Mouse (Mus musculus): ENCODE measurements around the gene Snx33. TPM values are rescaled to one million over a fixed set of nuclear protein-coding genes. Genes with fewer than 3 reads are reported as not detected.
"Not testable (repeated sequence)": the region's sequence is repeated elsewhere in the genome, so short reads cannot be mapped to it uniquely, and the experiment has no call there.

Snx33 gene
- polyA plus RNA-seq, 1 experiment from 2014 or later: 2.1 TPM

DNA sequence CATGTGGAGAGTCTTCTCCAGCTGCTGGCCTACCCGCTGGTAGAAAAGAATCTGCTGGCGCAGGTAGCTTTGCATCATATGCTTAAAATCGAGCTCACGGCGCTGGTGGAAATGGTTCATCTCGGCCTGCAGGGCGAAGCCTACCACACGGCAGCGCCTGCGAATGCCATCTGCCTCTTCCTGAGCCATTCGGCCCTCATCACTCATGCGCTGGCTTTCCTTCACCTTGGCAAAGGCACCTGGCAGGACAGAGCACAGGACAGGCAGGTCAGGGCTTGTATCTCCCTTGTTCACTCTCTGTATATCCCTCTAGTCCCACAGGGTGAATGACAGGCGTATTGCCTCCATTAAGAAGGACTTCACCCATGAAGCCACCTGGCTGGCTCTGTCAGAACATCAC is 9.7 kb downstream of the Snx33 start:
- Histone ChIP-seq H3K4me2 (replicated peaks) (no peak overlapping the region), H3K9ac (no peak overlapping the region), H3K27me3 (ENCODE audit: control insufficient read depth, insufficient read depth, low read length) (no peaks in the 10 kb centered on the region), H3K36me3 (replicated peaks; ENCODE audit: control insufficient read depth, insufficient read depth) (0 out of 2 replicates have a peak, but pooled peaks cover 3% of the 10 kb centered on the region), H3K4me3 (replicated peaks; ENCODE audit: low read length) (no peak overlapping the region), H3K27ac (no peak overlapping the region), H3K4me1 (replicated peaks; ENCODE audit: control insufficient read depth, insufficient read depth, low read length) (no peaks in the 10 kb centered on the region), H3K9me3 (ENCODE audit: control insufficient read depth, low read length) (no peaks in the 10 kb centered on the region)
- WGBS: 95% methylated on average over 13 of the region's 13 CpGs
- no peak for ATAC-seq (ENCODE audit: low FRiP score)
- no peak for DNase-seq (ENCODE audit: low spot score)

DNA sequence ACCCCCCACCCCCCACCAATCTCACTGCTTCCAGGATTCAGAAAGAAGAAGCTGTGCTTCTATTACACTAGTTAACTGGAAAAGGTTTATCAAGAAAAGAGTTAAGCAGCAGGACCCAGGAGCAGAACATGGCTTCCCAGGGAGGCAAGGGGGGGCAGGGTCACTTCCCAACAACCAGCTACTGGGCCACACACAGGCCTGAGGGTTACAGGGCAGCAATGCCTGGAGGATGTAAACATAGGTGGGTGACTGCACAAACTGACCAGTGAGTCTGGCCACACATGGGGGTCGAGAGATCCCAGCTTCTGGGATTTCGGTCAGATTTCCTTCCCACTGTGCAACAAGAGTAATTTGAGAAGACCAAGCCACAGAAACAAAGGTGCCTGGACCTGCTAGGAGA is 11.0 kb downstream of the Snx33 start:
- ATAC-seq (ENCODE audit: low FRiP score) (no peak), DNase-seq (ENCODE audit: low spot score) (no peak)
- Histone ChIP-seq H3K4me2 (replicated peaks) (no peak overlapping the region), H3K27me3 (ENCODE audit: control insufficient read depth, insufficient read depth, low read length) (no peaks in the 10 kb centered on the region), H3K4me3 (replicated peaks; ENCODE audit: low read length) (no peak overlapping the region), H3K9ac (no peak overlapping the region), H3K9me3 (ENCODE audit: control insufficient read depth, low read length) (no peaks in the 10 kb centered on the region), H3K4me1 (replicated peaks; ENCODE audit: control insufficient read depth, insufficient read depth, low read length) (no peaks in the 10 kb centered on the region), H3K36me3 (replicated peaks; ENCODE audit: control insufficient read depth, insufficient read depth) (0 out of 2 replicates have a peak, but pooled peaks cover 3% of the 10 kb centered on the region), H3K27ac (no peak overlapping the region)
- WGBS: 57% methylated on average over 2 of the region's 2 CpGs

DNA sequence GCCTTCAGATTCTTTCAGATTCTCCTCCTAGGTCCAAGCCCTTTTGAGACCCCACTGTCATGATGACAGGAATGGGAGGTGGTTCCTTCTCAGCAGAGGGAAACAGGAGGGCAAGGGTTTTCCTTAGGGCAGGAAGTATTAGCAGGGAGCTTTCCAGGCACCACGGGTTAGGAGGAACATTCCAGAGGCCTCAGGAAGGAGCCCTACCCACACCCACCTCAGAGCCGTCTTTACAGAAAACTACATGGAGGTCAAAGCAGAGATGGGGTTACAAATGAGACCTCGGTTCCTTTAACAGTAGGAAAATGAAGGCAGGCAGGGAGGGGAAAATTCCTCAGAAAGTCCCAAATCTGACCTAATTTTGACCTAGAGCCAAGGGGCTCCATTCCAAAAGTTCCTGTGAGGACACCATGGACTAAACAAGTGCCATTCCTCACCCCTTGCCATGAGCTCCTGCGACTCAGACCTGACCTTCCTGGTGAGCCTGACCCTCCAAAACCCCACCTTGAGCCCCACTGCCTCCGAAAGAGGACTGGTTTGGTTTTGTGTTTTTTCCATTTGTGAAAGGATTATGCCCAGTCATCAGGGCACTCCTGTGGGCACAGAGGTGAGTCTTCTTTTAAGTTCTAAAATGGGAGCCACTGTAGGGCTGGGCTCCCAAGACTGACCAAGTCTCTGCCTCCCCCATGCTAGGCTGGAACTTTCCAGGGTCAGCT is 12.3 kb downstream of the Snx33 start:
- no peaks in the 10 kb centered on the region for H3K27me3 ChIP-seq (ENCODE audit: control insufficient read depth, insufficient read depth, low read length)
- ATAC-seq (ENCODE audit: low FRiP score) (no peak), DNase-seq (ENCODE audit: low spot score) (no peak)
- H3K36me3 ChIP-seq (replicated peaks; ENCODE audit: control insufficient read depth, insufficient read depth): 0 out of 2 replicates have a peak, but pooled peaks cover 3% of the 10 kb centered on the region
- no peak overlapping the region for H3K4me2 ChIP-seq (replicated peaks)
- WGBS: 89% methylated on average over 5 of the region's 5 CpGs
- no peaks in the 10 kb centered on the region for H3K9me3 ChIP-seq (ENCODE audit: control insufficient read depth, low read length)
- no peak overlapping the region for H3K9ac ChIP-seq
- H3K27ac ChIP-seq: no peak overlapping the region
- H3K4me1 ChIP-seq (replicated peaks; ENCODE audit: control insufficient read depth, insufficient read depth, low read length): no peaks in the 10 kb centered on the region
- no peak overlapping the region for H3K4me3 ChIP-seq (replicated peaks; ENCODE audit: low read length)

DNA sequence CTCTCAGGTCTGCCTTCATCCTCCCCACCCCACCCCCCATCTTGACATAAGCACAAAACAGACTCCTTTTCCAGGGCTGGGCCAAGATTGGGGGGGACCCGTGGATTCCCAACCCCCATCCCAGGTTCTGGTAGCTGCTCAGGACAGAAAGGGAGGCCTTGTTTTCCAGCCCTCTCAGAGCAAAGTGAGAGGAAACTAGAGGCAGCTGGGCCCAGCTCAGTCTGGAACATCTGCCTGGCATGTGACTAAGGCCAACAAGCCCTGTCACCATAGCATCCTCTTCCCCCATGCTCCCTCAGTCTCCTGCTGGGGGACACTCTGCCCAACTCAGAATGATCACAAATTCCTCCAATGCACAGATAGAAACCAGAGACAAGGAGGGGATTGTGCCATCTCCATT is 13.1 kb downstream of the Snx33 start:
- H3K4me2 ChIP-seq (replicated peaks): no peak overlapping the region
- H3K9me3 ChIP-seq (ENCODE audit: control insufficient read depth, low read length): no peaks in the 10 kb centered on the region
- H3K27me3 ChIP-seq (ENCODE audit: control insufficient read depth, insufficient read depth, low read length): no peaks in the 10 kb centered on the region
- no peak overlapping the region for H3K9ac ChIP-seq
- no peak for DNase-seq (ENCODE audit: low spot score)
- H3K27ac ChIP-seq: no peak overlapping the region
- H3K4me3 ChIP-seq (replicated peaks; ENCODE audit: low read length): no peak overlapping the region
- 86% methylated on average over 1 of the region's 1 CpGs for WGBS
- ATAC-seq (ENCODE audit: low FRiP score): no peak
- 0 out of 2 replicates have a peak, but pooled peaks cover 3% of the 10 kb centered on the region for H3K36me3 ChIP-seq (replicated peaks; ENCODE audit: control insufficient read depth, insufficient read depth)
- no peaks in the 10 kb centered on the region for H3K4me1 ChIP-seq (replicated peaks; ENCODE audit: control insufficient read depth, insufficient read depth, low read length)

DNA sequence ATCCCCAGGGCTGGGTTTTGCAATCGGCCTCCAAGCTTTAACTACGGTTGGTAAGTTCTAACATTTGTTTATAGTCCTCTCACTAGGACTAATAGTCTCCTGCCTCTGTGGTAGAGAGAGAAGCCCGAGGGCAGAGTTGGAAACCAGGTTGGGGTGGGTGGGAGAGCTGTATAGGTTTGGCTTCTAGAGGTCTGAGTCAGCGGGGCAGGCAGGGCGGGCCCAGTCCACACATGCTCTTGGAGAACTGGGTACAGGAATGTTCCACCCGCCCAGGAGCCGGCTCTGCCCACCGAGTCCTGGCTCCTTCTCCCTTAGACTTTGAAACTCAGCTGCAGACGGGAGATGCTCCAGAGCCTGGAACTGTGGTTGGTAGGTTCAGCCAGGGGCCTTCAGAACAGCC is 14.2 kb downstream of the Snx33 start:
- Histone ChIP-seq H3K4me1 (replicated peaks; ENCODE audit: control insufficient read depth, insufficient read depth, low read length) (no peaks in the 10 kb centered on the region), H3K9me3 (ENCODE audit: control insufficient read depth, low read length) (no peaks in the 10 kb centered on the region), H3K4me3 (replicated peaks; ENCODE audit: low read length) (no peak overlapping the region), H3K9ac (no peak overlapping the region), H3K36me3 (replicated peaks; ENCODE audit: control insufficient read depth, insufficient read depth) (0 out of 2 replicates have a peak, but pooled peaks cover 3% of the 10 kb centered on the region), H3K27ac (no peak overlapping the region), H3K27me3 (ENCODE audit: control insufficient read depth, insufficient read depth, low read length) (no peaks in the 10 kb centered on the region), H3K4me2 (replicated peaks) (no peak overlapping the region)
- no peak for DNase-seq (ENCODE audit: low spot score)
- ATAC-seq (ENCODE audit: low FRiP score): no peak
- WGBS: 87% methylated on average over 9 of the region's 9 CpGs

DNA sequence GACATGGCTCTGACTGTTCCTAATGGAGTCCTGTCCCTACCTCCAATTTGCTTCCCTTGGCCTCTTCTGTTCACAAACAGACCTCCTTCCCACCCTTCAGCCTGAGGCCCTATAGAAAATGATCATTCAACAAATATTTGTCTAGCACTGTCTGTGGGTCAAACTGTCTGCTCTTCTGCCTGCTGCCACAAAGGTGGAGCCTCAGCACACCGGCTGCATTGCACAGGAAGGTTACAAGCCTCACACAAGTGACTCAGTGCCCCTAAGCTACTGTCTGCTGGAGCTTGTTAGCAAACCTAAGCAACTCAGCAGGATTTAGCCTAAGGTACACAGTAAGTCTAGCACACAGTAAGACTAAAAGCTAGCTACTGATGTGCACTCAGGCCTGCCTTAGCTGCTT is 17.2 kb downstream of the Snx33 start:
- Histone ChIP-seq H3K4me1 (replicated peaks; ENCODE audit: control insufficient read depth, insufficient read depth, low read length) (no peaks in the 10 kb centered on the region), H3K36me3 (replicated peaks; ENCODE audit: control insufficient read depth, insufficient read depth) (no peaks in the 10 kb centered on the region), H3K4me2 (replicated peaks) (no peak overlapping the region), H3K27ac (no peak overlapping the region), H3K9ac (no peak overlapping the region), H3K27me3 (ENCODE audit: control insufficient read depth, insufficient read depth, low read length) (no peaks in the 10 kb centered on the region), H3K9me3 (ENCODE audit: control insufficient read depth, low read length) (no peaks in the 10 kb centered on the region), H3K4me3 (replicated peaks; ENCODE audit: low read length) (no peak overlapping the region)
- DNase-seq (ENCODE audit: low spot score) (no peak), ATAC-seq (ENCODE audit: low FRiP score) (no peak)
- 64% methylated on average over 1 of the region's 1 CpGs for WGBS

DNA sequence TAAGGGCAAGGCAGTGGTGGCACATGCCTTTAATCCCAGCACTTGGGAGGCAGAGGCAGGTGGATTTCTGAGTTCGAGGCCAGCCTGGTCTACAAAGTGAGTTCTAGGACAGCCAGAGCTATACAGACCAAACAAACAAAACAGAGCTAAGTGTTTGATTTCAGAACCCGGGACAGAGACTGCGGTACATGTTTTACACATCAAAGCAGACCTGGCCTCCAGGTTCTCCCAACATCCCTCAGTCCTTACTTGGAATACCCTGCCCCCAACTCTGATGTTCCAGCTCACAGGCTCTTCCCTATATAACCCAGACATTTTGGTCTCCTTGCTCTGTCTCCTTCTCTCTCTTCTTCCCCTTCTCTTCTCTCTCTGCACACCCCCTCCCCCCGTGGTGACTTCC is 18.2 kb downstream of the Snx33 start:
- not testable (repeated sequence) for H3K9ac ChIP-seq; H3K9me3 ChIP-seq (ENCODE audit: control insufficient read depth, low read length); H3K4me3 ChIP-seq (replicated peaks; ENCODE audit: low read length); H3K36me3 ChIP-seq (replicated peaks; ENCODE audit: control insufficient read depth, insufficient read depth); DNase-seq (ENCODE audit: low spot score); H3K4me2 ChIP-seq (replicated peaks); H3K27ac ChIP-seq; H3K27me3 ChIP-seq (ENCODE audit: control insufficient read depth, insufficient read depth, low read length); H3K4me1 ChIP-seq (replicated peaks; ENCODE audit: control insufficient read depth, insufficient read depth, low read length); ATAC-seq (ENCODE audit: low FRiP score)
- 63% methylated on average over 4 of the region's 4 CpGs for WGBS

DNA sequence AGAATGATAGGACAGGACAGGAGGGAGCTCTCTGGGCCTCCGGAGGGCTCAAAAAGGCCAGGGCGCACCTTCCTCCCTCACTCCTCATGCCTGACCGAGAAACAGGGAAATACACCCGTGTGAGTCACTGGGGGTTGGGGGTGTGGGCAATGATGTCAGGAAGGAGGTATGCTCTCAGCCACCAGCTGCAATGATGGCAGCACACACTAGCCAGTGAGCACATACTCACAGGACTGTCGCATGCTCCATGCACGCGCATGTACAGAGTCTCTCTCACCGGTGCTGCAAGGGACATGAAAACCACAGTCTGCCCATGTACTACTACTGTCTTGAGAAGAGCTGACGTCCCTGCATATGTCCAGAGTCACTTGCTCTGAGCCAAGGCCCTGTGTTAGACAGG is 20.6 kb downstream of the Snx33 start:
- Histone ChIP-seq H3K4me1 (replicated peaks; ENCODE audit: control insufficient read depth, insufficient read depth, low read length) (no peaks in the 10 kb centered on the region), H3K9me3 (ENCODE audit: control insufficient read depth, low read length) (no peaks in the 10 kb centered on the region), H3K27me3 (ENCODE audit: control insufficient read depth, insufficient read depth, low read length) (no peaks in the 10 kb centered on the region), H3K4me2 (replicated peaks) (no peak overlapping the region), H3K9ac (no peak overlapping the region), H3K36me3 (replicated peaks; ENCODE audit: control insufficient read depth, insufficient read depth) (no peaks in the 10 kb centered on the region), H3K4me3 (replicated peaks; ENCODE audit: low read length) (no peak overlapping the region), H3K27ac (no peak overlapping the region)
- WGBS: 87% methylated on average over 9 of the region's 9 CpGs
- DNase-seq (ENCODE audit: low spot score) (no peak), ATAC-seq (ENCODE audit: low FRiP score) (no peak)

DNA sequence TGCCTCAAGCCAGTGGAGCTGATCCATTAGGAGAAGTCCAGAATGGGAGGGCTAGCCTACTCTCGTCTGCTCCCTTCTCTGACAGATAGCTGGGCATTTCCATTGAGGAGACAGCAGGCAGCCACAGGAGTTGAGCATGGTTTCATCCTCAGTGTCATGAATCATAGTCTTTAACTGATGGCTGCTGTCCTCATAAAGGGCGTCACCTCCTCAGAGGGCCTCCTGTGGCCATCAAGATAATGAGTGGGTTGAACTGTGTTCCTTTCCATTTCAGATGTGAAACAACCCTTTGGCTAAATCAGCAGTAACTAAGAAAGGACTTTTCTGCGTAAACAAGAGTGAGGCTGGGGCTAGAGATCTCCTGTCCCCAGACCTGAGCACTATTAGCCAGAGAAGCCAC is 24.5 kb downstream of the Snx33 start:
- Histone ChIP-seq H3K4me1 (replicated peaks; ENCODE audit: control insufficient read depth, insufficient read depth, low read length) (no peaks in the 10 kb centered on the region), H3K27ac (no peak overlapping the region), H3K36me3 (replicated peaks; ENCODE audit: control insufficient read depth, insufficient read depth) (no peaks in the 10 kb centered on the region), H3K4me3 (replicated peaks; ENCODE audit: low read length) (no peak overlapping the region), H3K4me2 (replicated peaks) (no peak overlapping the region), H3K9ac (no peak overlapping the region), H3K9me3 (ENCODE audit: control insufficient read depth, low read length) (no peaks in the 10 kb centered on the region), H3K27me3 (ENCODE audit: control insufficient read depth, insufficient read depth, low read length) (no peaks in the 10 kb centered on the region)
- ATAC-seq (ENCODE audit: low FRiP score): no peak
- 73% methylated on average over 3 of the region's 3 CpGs for WGBS
- DNase-seq (ENCODE audit: low spot score): no peak

DNA sequence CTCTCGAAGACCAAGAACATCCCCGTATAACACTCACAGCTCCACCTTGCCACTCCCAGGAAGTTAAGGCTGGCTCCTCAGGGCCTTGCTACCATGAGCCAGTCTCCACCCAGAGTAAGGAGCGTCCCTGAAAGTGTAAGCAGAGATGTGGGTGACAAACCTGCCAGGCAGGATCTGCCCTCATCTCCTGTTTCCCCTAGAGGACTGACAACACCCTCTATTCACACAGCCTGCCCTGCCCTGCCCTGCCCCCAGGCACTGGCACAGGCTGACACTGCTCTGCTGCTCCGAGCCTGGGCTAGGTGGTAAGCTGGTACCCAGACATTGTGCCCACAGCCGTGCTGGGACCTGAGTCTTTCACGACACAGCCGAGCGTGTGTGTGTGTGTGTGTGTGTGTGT is 27.0 kb downstream of the Snx33 start:
- Histone ChIP-seq H3K9me3 (ENCODE audit: control insufficient read depth, low read length) (no peaks in the 10 kb centered on the region), H3K4me3 (replicated peaks; ENCODE audit: low read length) (no peak overlapping the region), H3K36me3 (replicated peaks; ENCODE audit: control insufficient read depth, insufficient read depth) (no peaks in the 10 kb centered on the region), H3K4me1 (replicated peaks; ENCODE audit: control insufficient read depth, insufficient read depth, low read length) (no peaks in the 10 kb centered on the region), H3K9ac (no peak overlapping the region), H3K4me2 (replicated peaks) (no peak overlapping the region), H3K27ac (no peak overlapping the region), H3K27me3 (ENCODE audit: control insufficient read depth, insufficient read depth, low read length) (no peaks in the 10 kb centered on the region)
- DNase-seq (ENCODE audit: low spot score): no peak
- 76% methylated on average over 8 of the region's 8 CpGs for WGBS
- ATAC-seq (ENCODE audit: low FRiP score): no peak
